Mouse (Mus musculus) thymus, adult 2 months (tissue): ENCODE measurements around the gene Hnrnpl. TPM values are rescaled to one million over a fixed set of nuclear protein-coding genes. Genes with fewer than 3 reads are reported as not detected.

Experiments used
- DNase-seq: peaks from one replicate; pipeline ENCODE4 v3.0.0; 2021
- H3K27ac ChIP-seq: fragments of 200-500 bp; 2 replicates; pipeline ENCODE4 v1.5.1; 2012; ENCODE audit warnings: low read length, control low read depth; ENCODE audit not compliant: control insufficient read depth, insufficient read depth
- H3K27me3 ChIP-seq: fragments of 200-500 bp; 2 replicates; pipeline ENCODE4 v1.6.1; 2012; ENCODE audit warnings: mild to moderate bottlenecking, low read length, moderate library complexity, mixed read lengths; ENCODE audit not compliant: control insufficient read depth, insufficient read depth
- H3K36me3 ChIP-seq: fragments of 200-500 bp; 2 replicates; pipeline ENCODE4 v1.6.1; 2012; ENCODE audit warnings: mild to moderate bottlenecking, low read length, moderate library complexity; ENCODE audit not compliant: control insufficient read depth, insufficient read depth
- H3K4me1 ChIP-seq: fragments of 200-500 bp; replicated peaks from 2 replicates; pipeline ENCODE4 v1.6.1; 2012; ENCODE audit warnings: low read length; ENCODE audit not compliant: control insufficient read depth, insufficient read depth
- H3K4me3 ChIP-seq: fragments of 200-500 bp; 2 replicates; pipeline ENCODE4 v1.5.1; 2012; ENCODE audit warnings: mild to moderate bottlenecking, low read length, control low read depth, moderate library complexity; ENCODE audit not compliant: control insufficient read depth, insufficient read depth
- CTCF ChIP-seq: fragments of 200-500 bp; IDR thresholded peaks from 2 replicates; pipeline ENCODE4 v1.5.1; 2012; ENCODE audit warnings: mild to moderate bottlenecking, control low read depth, low read length, moderate library complexity, borderline replicate concordance; ENCODE audit not compliant: control insufficient read depth, poor library complexity, insufficient read depth; ENCODE audit errors: extremely low read depth
- POLR2A ChIP-seq: fragments of 200-500 bp; IDR thresholded peaks from 2 replicates; pipeline ENCODE4 v1.6.1; 2012; ENCODE audit warnings: mild to moderate bottlenecking, low read length, control low read depth, moderate library complexity; ENCODE audit not compliant: control insufficient read depth, poor library complexity, insufficient read depth; ENCODE audit errors: extremely low read depth
- WGBS: fragments of 180-500 bp; shearing (Covaris S2); methylation state at CpG from one replicate; pipeline ENCODE4 v1.1.7; 2018; 5-methylcytosine and 5-hydroxymethylcytosine counted together
- polyA plus RNA-seq: library from polyadenylated mRNA; depleted of rRNA; stranded (reverse); fragments of >200 nt; gene quantifications from 2 replicates; pipeline ENCODE4 v1.2.3, GENCODE M21; 2012

Gene Hnrnpl
- polyA plus RNA-seq, 1 experiment = 568 TPM

DNA sequence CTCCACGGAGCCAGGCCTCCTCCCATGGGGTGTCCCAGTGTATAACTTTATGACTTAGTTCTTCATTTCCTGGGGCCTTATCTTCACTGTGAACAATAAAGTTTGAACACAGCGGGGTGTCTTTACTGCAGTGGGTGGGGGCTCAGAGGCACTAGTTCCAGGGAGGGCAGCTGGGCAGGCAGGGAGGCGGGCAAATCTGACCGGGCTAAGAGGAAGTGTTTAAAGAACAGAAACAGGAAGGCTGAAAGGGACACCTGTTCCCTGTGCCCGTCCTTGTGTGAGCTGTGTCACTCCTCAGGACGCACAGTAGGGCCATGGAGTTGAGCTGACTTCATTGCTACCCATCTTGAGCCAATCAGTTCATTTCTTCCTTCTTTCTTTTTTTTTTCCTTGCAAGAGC is 23.8 kb downstream of the Hnrnpl start:
- no peak overlapping the region for H3K27ac ChIP-seq
- H3K4me3 ChIP-seq = no peak overlapping the region
- DNase-seq = no peak
- H3K27me3 ChIP-seq = no peaks in the 10 kb centered on the region
- no peak for TF ChIP-seq POLR2A
- TF ChIP-seq CTCF = no peak
- 50% methylated on average over 6 of the region's 6 CpGs for WGBS
- H3K36me3 ChIP-seq = peaks cover 23% of the 10 kb centered on the region
- H3K4me1 ChIP-seq = peaks cover 3% of the 10 kb centered on the region; the same call in 1 of the 2 replicates

DNA sequence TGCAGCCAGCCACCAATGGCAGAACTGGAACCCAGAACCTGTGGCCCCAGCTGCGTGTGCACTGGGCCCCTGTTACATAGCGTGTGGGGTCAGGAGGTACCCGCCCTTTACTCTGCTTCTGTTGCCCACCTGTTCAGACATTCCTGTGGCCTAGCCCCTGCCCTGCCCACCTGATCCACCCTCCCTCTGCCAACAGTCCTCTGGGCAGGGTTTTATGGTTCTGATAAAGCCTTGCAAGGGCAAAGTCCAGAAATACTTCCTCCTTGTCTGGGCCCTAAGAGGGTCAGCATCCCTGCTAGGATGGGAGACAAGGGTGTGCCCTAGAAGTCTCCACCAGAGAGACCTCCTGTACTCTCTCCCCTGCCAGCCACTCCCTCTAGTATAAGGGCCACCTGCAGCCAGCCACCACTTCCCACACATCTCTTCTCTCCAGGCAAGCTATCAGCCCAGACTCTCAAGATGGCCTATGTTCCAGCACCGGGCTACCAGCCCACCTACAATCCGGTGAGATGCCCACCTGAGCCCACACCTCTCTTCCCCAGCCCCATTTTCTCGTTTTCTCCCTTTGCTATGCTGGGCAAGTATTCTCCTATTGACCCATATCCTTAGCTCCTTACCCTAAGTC is 25.5 kb downstream of the Hnrnpl start, which contains the start of gene Lgals4:
Gene Lgals4 (plus strand): TSS at position 132 of the 625 bp plus-strand sequence.
- Histone ChIP-seq H3K4me3 (no peak within 1 kb of the TSS), H3K36me3 (peaks cover 23% of the 10 kb centered on the region), H3K27me3 (no peaks in the 10 kb centered on the region), H3K4me1 (peaks cover 3% of the 10 kb centered on the region; the same call in 1 of the 2 replicates), H3K27ac (no peak within 1 kb of the TSS)
- DNase-seq = no peak
- TF ChIP-seq CTCF (no peak), POLR2A (no peak)
- WGBS = 83% methylated on average over 6 of the region's 6 CpGs

DNA sequence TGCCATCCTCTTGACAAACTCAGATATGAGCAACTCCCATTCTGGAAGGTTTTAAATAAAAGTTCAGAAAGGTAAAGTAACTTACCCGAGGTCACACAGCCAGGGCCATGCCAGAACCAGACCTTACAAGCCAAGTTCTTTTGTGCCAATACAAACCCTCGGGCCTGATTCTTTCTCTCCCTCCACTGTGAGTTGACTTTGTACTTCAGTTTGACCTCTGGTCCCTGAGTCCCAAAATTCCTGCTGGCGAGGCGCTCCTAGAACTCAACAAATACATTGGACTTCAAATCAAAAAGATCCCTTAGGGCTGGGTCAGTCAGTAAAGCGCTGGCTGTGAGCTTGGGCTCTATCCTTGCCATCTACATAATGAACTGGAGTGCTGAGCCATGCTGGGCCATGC is 28.6 kb downstream of the Hnrnpl start:
- peaks cover 3% of the 10 kb centered on the region; the same call in 1 of the 2 replicates for H3K36me3 ChIP-seq
- TF ChIP-seq POLR2A = no peak
- TF ChIP-seq CTCF = no peak
- peaks cover under 1% of the 10 kb centered on the region; the same call in 1 of the 2 replicates for H3K4me1 ChIP-seq
- 96% methylated on average over 5 of the region's 5 CpGs for WGBS
- DNase-seq = no peak
- H3K27ac ChIP-seq = no peak overlapping the region
- no peaks in the 10 kb centered on the region for H3K27me3 ChIP-seq
- no peak overlapping the region for H3K4me3 ChIP-seq

DNA sequence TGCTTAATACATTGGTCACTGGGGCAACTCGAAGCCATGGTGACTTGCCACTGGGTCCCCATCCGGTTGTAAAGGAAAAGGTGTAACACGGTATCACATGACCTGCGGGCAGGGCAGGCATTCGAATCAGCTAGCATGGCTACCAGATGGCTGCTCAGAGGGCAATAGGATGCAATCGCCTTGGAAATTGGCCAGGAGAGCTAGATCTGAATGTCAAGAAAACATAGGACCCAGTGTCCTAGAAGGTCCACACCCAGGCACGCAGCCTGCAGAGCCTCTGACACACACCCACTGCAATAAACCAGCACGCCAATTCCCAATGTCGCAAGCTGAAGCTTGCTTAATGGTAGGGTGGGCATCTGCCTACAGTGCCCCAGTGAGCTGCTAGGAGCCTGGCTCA is 30.0 kb downstream of the Hnrnpl start:
- WGBS = 93% methylated on average over 9 of the region's 9 CpGs
- Histone ChIP-seq H3K27ac (no peak overlapping the region), H3K36me3 (no peaks in the 10 kb centered on the region), H3K27me3 (no peaks in the 10 kb centered on the region), H3K4me3 (no peak overlapping the region), H3K4me1 (no peaks in the 10 kb centered on the region)
- TF ChIP-seq CTCF (no peak), POLR2A (no peak)
- DNase-seq = no peak

DNA sequence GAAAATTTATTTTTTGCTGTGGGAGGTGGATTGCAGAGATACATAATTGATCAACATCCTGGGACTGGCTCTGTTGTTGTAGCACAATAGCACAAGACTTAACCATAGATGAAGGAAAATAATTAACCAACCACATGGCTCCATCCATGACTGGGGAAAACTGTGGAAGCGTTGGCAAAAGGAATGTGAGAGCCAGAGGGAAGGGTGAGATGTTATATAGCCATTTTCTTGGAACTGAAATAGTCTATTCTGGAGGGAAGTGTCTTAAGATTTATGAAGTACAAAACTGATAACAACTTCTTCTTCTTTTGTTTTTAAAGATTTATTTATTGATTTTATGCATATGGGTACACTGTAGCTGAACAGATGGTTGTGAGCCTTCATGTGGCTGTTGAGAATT is 38.9 kb downstream of the Hnrnpl start:
- no peaks in the 10 kb centered on the region for H3K4me1 ChIP-seq
- H3K36me3 ChIP-seq = no peaks in the 10 kb centered on the region
- H3K27me3 ChIP-seq = no peaks in the 10 kb centered on the region
- no peak overlapping the region for H3K27ac ChIP-seq
- WGBS = 85% methylated on average over 1 of the region's 1 CpGs
- TF ChIP-seq CTCF (no peak), POLR2A (no peak)
- no peak for DNase-seq
- no peak overlapping the region for H3K4me3 ChIP-seq

DNA sequence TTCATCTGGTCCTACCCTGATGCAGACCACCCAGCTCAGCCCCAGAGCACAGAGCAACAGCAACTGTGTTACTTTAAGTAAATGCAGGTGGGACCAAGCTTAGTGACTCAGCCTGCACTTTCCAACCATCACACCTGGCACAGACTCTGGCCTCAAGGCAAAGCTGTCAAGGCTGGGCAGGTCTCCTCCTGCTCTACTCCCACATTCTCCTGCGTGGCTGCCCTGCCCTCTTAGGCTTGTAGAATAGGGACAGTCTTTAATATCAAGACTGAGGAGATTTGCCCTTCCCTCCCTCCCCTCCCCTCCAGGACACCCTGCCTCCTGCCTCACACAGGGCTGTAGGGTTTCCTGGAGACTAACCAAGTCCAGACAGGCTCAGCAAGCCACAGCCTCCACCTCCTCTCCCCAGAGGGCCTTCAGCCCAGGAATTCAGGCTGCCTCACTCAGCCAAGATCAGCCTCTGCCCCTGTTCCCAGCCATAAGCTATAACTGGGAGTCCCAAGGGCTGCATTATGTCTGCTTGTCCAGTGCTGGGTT is 41.4 kb downstream of the Hnrnpl start:
- H3K4me3 ChIP-seq = no peak overlapping the region
- H3K27me3 ChIP-seq = no peaks in the 10 kb centered on the region
- H3K27ac ChIP-seq = no peak overlapping the region
- no peak for DNase-seq
- no peaks in the 10 kb centered on the region for H3K4me1 ChIP-seq
- no peaks in the 10 kb centered on the region for H3K36me3 ChIP-seq
- TF ChIP-seq POLR2A (no peak), CTCF (no peak)
- 52% methylated on average over 1 of the region's 1 CpGs for WGBS

DNA sequence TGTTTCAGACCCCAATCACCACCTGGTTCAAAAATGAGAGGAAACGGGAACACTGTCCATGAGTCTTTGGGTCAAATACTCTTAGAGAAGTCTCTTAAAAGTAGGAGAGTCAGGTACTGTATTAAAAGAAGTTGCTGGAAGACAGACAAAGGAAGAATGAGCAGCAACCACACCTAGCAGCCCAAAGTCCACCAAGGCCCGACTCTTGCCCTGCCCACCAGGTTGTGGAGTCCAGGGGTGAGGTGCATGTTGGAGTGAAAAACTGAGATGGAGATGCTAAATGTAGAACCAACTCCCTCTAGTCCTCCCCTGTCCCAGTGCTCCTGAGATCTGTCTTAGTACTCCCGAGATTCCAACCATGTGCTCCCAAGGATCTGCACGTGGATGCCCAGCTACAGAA is 42.3 kb downstream of the Hnrnpl start:
- no peak overlapping the region for H3K27ac ChIP-seq
- TF ChIP-seq POLR2A (no peak), CTCF (no peak)
- DNase-seq = no peak
- no peaks in the 10 kb centered on the region for H3K4me1 ChIP-seq
- H3K27me3 ChIP-seq = no peaks in the 10 kb centered on the region
- H3K4me3 ChIP-seq = no peak overlapping the region
- 94% methylated on average over 4 of the region's 4 CpGs for WGBS
- H3K36me3 ChIP-seq = no peaks in the 10 kb centered on the region

DNA sequence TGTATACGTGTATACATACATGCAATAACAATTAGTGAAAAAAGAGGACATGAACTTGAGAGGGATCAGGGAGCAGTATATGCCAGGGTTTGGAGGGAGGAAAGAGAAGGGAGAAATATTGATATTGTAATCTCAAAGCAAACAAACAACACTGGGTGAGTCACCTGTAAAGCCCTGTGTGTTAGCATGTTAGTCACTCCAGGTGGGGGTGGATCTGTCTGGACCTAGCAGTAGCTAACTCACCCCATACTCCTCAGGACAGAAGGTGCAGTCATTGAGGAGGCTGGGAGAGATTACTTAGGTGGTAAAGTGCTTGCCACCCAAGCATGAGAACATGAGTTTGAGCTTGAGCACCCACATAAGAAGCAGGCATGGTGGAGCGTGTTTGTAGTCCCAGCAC is 51.6 kb downstream of the Hnrnpl start:
- DNase-seq = no peak
- WGBS = 96% methylated on average over 2 of the region's 2 CpGs
- H3K4me1 ChIP-seq = peaks cover 14% of the 10 kb centered on the region
- no peak overlapping the region for H3K27ac ChIP-seq
- H3K36me3 ChIP-seq = no peaks in the 10 kb centered on the region
- TF ChIP-seq POLR2A = no peak
- no peak for TF ChIP-seq CTCF
- no peak overlapping the region for H3K4me3 ChIP-seq
- no peaks in the 10 kb centered on the region for H3K27me3 ChIP-seq
